Comparison of ENCODE assay signal across 19 mouse cellular contexts in the genomic region with DNA sequence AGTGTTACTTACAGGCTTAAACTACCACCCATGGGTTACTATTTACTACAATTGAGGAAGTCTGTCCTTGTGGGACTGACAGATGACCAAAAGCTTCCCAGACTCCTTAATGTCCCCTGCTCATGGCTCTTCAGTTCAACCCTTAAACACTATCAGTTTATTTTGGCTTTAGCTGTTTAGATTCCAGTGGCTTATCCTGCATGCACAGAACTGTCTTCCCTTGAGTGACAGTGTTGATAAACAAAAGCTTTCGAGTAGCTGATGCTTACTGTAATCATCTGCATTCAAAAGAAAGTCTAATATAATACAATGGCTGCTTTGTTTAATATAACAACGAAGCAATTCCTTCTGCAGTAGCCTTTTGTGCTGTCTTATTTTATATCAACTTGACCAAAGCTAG. TPM values are rescaled to one million over a fixed set of nuclear protein-coding genes. Genes with fewer than 3 reads are reported as not detected.
"Had no signal": no experiment of that assay in that cellular context is flagged by ENCODE, and none has a peak within 500 bp of the region (broad histone marks: within the 10 kb centered on the region; RNA-seq: fewer than 3 reads in every experiment).

No protein-coding gene starts in this region.

- H3K27me3 ChIP-seq: limb, embryonic 15.5 days; megakaryocyte, embryonic 14.5 days; midbrain, embryonic 13.5 days; neural tube, embryonic 12.5 days had no signal

- H3K27ac ChIP-seq: limb, embryonic 15.5 days; midbrain, embryonic 13.5 days; neural tube, embryonic 12.5 days; stomach, postnatal 0 days had no signal

- H3K4me3 ChIP-seq: limb, embryonic 15.5 days; megakaryocyte, embryonic 14.5 days; midbrain, embryonic 13.5 days; neural tube, embryonic 12.5 days had no signal

- H3K9me3 ChIP-seq: limb, embryonic 15.5 days; megakaryocyte, embryonic 14.5 days; midbrain, embryonic 13.5 days; neural tube, embryonic 12.5 days had no signal

- H3K4me1 ChIP-seq: limb, embryonic 15.5 days; megakaryocyte, embryonic 14.5 days; midbrain, embryonic 13.5 days; neural tube, embryonic 12.5 days had no signal

- H3K4me2 ChIP-seq: limb, embryonic 15.5 days; lung, embryonic 14.5 days; midbrain, embryonic 13.5 days; neural tube, embryonic 12.5 days had no signal

- H3K36me3 ChIP-seq: limb, embryonic 15.5 days; midbrain, embryonic 13.5 days; neural tube, embryonic 12.5 days had no signal

- H3K9ac ChIP-seq: limb, embryonic 15.5 days; lung, embryonic 14.5 days; midbrain, embryonic 13.5 days; neural tube, embryonic 12.5 days had no signal

- ATAC-seq: intestine, embryonic 16.5 days; midbrain, embryonic 13.5 days had no signal

- DNase-seq: kidney, adult 8-10 months; kidney, postnatal 25 days; lung, embryonic 14.5 days; lung, postnatal 10 days; lung, postnatal 4 days; thymus, postnatal 14 days had no signal

RNA-seq across cellular contexts. Expression of a gene that starts 7.3 kb away (rescaled TPM):
- total RNA-seq: layer of hippocampus, postnatal 25 days; left cerebral cortex, adult 8-10 months; left cerebral cortex, postnatal 25 days; monocyte, adult 5-6 weeks; neutrophil, adult 5-6 weeks had no signal
- polyA plus RNA-seq: intestine, embryonic 16.5 days; kidney, embryonic 16.5 days; limb, embryonic 11.5 days; limb, embryonic 15.5 days; lung, embryonic 14.5 days; midbrain, embryonic 13.5 days; neural tube, embryonic 12.5 days; stomach, postnatal 0 days had no signal

RNA-seq across cellular contexts. Expression of a gene that starts 13.8 kb away (rescaled TPM):
- total RNA-seq: layer of hippocampus, postnatal 25 days; left cerebral cortex, adult 8-10 months; left cerebral cortex, postnatal 25 days; monocyte, adult 5-6 weeks; neutrophil, adult 5-6 weeks had no signal
- polyA plus RNA-seq: intestine, embryonic 16.5 days; kidney, embryonic 16.5 days; limb, embryonic 11.5 days; limb, embryonic 15.5 days; lung, embryonic 14.5 days; midbrain, embryonic 13.5 days; neural tube, embryonic 12.5 days; stomach, postnatal 0 days had no signal

RNA-seq across cellular contexts. Expression of a gene that starts 20.0 kb away (rescaled TPM):
- total RNA-seq: layer of hippocampus, postnatal 25 days; left cerebral cortex, adult 8-10 months; left cerebral cortex, postnatal 25 days; monocyte, adult 5-6 weeks; neutrophil, adult 5-6 weeks had no signal
- polyA plus RNA-seq: intestine, embryonic 16.5 days; kidney, embryonic 16.5 days; limb, embryonic 11.5 days; limb, embryonic 15.5 days; lung, embryonic 14.5 days; midbrain, embryonic 13.5 days; neural tube, embryonic 12.5 days; stomach, postnatal 0 days had no signal

RNA-seq across cellular contexts. Expression of a gene that starts 21.6 kb away (rescaled TPM):
- total RNA-seq: layer of hippocampus, postnatal 25 days; left cerebral cortex, adult 8-10 months; left cerebral cortex, postnatal 25 days; monocyte, adult 5-6 weeks; neutrophil, adult 5-6 weeks had no signal
- polyA plus RNA-seq: intestine, embryonic 16.5 days; kidney, embryonic 16.5 days; limb, embryonic 11.5 days; limb, embryonic 15.5 days; lung, embryonic 14.5 days; midbrain, embryonic 13.5 days; neural tube, embryonic 12.5 days; stomach, postnatal 0 days had no signal

RNA-seq across cellular contexts. Expression of a gene that starts 30.4 kb away (rescaled TPM):
- total RNA-seq: layer of hippocampus, postnatal 25 days; left cerebral cortex, adult 8-10 months; left cerebral cortex, postnatal 25 days; monocyte, adult 5-6 weeks; neutrophil, adult 5-6 weeks had no signal
- polyA plus RNA-seq: intestine, embryonic 16.5 days; kidney, embryonic 16.5 days; limb, embryonic 11.5 days; limb, embryonic 15.5 days; lung, embryonic 14.5 days; midbrain, embryonic 13.5 days; neural tube, embryonic 12.5 days; stomach, postnatal 0 days had no signal
